22 mouse cellular contexts compared by ENCODE assay signal in genomic region chr10:118001501-118001900, GRCm38 (mm10).
DNase-seq lines count a peak whose midpoint lies in the region; ATAC-seq lines count a peak whose summit lies in the region.
"Had no signal": no experiment of that assay in that cellular context is flagged by ENCODE, and none has a peak within 500 bp of the region (broad histone marks: within the 10 kb centered on the region; RNA-seq: fewer than 3 reads in every experiment).

No protein-coding gene starts in this region.

- no peaks in the 10 kb centered on the region for H3K27me3 ChIP-seq in embryonic facial prominence, embryonic 11.5 days (ENCODE audit: control insufficient read depth, insufficient read depth, low read length)
- H3K27me3 ChIP-seq in embryonic facial prominence, embryonic 10.5 days (replicated peaks; ENCODE audit: low read depth, poor library complexity, severe bottlenecking) = no peaks in the 10 kb centered on the region
- H3K27me3 ChIP-seq: forebrain, embryonic 13.5 days; hindbrain, embryonic 12.5 days; liver, embryonic 15.5 days; neural tube, embryonic 15.5 days; Patski had no signal

- H3K36me3 ChIP-seq in embryonic facial prominence, embryonic 11.5 days (replicated peaks; ENCODE audit: control insufficient read depth, insufficient read depth, low read depth, low read length) = no peaks in the 10 kb centered on the region
- H3K36me3 ChIP-seq in embryonic facial prominence, embryonic 10.5 days (replicated peaks) = no peaks in the 10 kb centered on the region
- H3K36me3 ChIP-seq: hindbrain, embryonic 12.5 days; liver, embryonic 15.5 days; neural tube, embryonic 15.5 days had no signal

- DNase-seq in embryonic facial prominence, embryonic 11.5 days (ENCODE audit: low spot score) = peak; percentile 24
- no peak for DNase-seq in embryonic facial prominence, embryonic 10.5 days (ENCODE audit: low spot score)
- DNase-seq in retina, adult 2 months (ENCODE audit: low read depth, low spot score) = peak; percentile 59
- no peak for DNase-seq in retina, embryonic 14.5 days (ENCODE audit: low spot score)
- peak; percentile 50 for DNase-seq in induced T-regulatory cell, adult 2 months (ENCODE audit: low read depth)
- peak; percentile 32 for DNase-seq in retina, postnatal 1 day
- no peak for DNase-seq in cerebellum, adult 9-11 months
- no peak for DNase-seq in gastrocnemius, postnatal 10 days
- DNase-seq: adrenal gland, postnatal 36 days; cerebellum, adult 8-10 months; gastrocnemius, postnatal 36 days; kidney, adult 11 months; right cerebral cortex, adult 18-20 months had no signal

- H3K9ac ChIP-seq in embryonic facial prominence, embryonic 11.5 days (replicated peaks; ENCODE audit: low read length) = no peak overlapping the region
- H3K9ac ChIP-seq: forebrain, embryonic 13.5 days; hindbrain, embryonic 12.5 days; liver, embryonic 15.5 days; neural tube, embryonic 15.5 days had no signal

- H3K4me1 ChIP-seq in embryonic facial prominence, embryonic 11.5 days (ENCODE audit: control insufficient read depth, insufficient read depth, low read length) = no peaks in the 10 kb centered on the region
- H3K4me1 ChIP-seq in embryonic facial prominence, embryonic 10.5 days = peaks cover 24% of the 10 kb centered on the region
- H3K4me1 ChIP-seq: liver, embryonic 15.5 days had no signal

- H3K9me3 ChIP-seq in embryonic facial prominence, embryonic 11.5 days (replicated peaks; ENCODE audit: control insufficient read depth, low read length) = no peaks in the 10 kb centered on the region
- no peaks in the 10 kb centered on the region for H3K9me3 ChIP-seq in embryonic facial prominence, embryonic 10.5 days
- H3K9me3 ChIP-seq: forebrain, embryonic 13.5 days; hindbrain, embryonic 12.5 days; liver, embryonic 15.5 days; neural tube, embryonic 15.5 days had no signal

- no peak overlapping the region for H3K4me2 ChIP-seq in embryonic facial prominence, embryonic 11.5 days (ENCODE audit: low read depth, low read length)
- H3K4me2 ChIP-seq: forebrain, embryonic 13.5 days; hindbrain, embryonic 12.5 days; liver, embryonic 15.5 days; midbrain, embryonic 11.5 days; neural tube, embryonic 15.5 days had no signal

- 49% methylated on average over 4 of the region's 4 CpGs for WGBS in embryonic facial prominence, embryonic 11.5 days
- WGBS in embryonic facial prominence, embryonic 10.5 days = 38% methylated on average over 4 of the region's 4 CpGs

- 0 out of 2 replicates have a peak, but pooled peaks have one; percentile 29 for ATAC-seq in embryonic facial prominence, embryonic 11.5 days (replicated peaks; ENCODE audit: insufficient number of reproducible peaks, low FRiP score, low TSS enrichment, low read depth)
- ATAC-seq: forebrain, embryonic 13.5 days; Patski had no signal

- H3K4me3 ChIP-seq in embryonic facial prominence, embryonic 11.5 days (ENCODE audit: low read depth, low read length) = no peak overlapping the region
- no peak overlapping the region for H3K4me3 ChIP-seq in embryonic facial prominence, embryonic 10.5 days
- H3K4me3 ChIP-seq: forebrain, embryonic 13.5 days; hindbrain, embryonic 12.5 days; layer of hippocampus, adult 2 months; liver, embryonic 15.5 days; neural tube, embryonic 15.5 days had no signal

- H3K27ac ChIP-seq in embryonic facial prominence, embryonic 11.5 days (replicated peaks; ENCODE audit: low read depth, low read length) = no peak overlapping the region
- H3K27ac ChIP-seq in embryonic facial prominence, embryonic 10.5 days (replicated peaks) = no peak overlapping the region
- H3K27ac ChIP-seq: forebrain, embryonic 13.5 days; hindbrain, embryonic 12.5 days; kidney, postnatal 0 days; layer of hippocampus, adult 2 months; liver, embryonic 15.5 days; neural tube, embryonic 15.5 days; stomach, postnatal 0 days had no signal

Comparison
In these comparisons a context has a peak if more than half of its experiments do, and no peak if none do; other contexts are left out.
1. DNase-seq: peak in embryonic facial prominence, embryonic 11.5 days (single experiment), retina, adult 2 months (single experiment), induced T-regulatory cell, adult 2 months (single experiment) and retina, postnatal 1 day (single experiment); none in embryonic facial prominence, embryonic 10.5 days (single experiment), retina, embryonic 14.5 days (single experiment), cerebellum, adult 9-11 months (single experiment) and gastrocnemius, postnatal 10 days (single experiment).